Mouse (Mus musculus) left cerebral cortex, postnatal 10 days (tissue): ENCODE results near the gene Gm13283. TPM values are rescaled to one million over a fixed set of nuclear protein-coding genes. Genes with fewer than 3 reads are reported as not detected.
"Not testable (repeated sequence)": the region's sequence is repeated elsewhere in the genome, so short reads cannot be mapped to it uniquely, and the experiment has no call there.

Experiments used
- DNase-seq, 2 experiments: peaks; one replicate each; pipeline ENCODE4 v3.0.0; 2021 to 2022; ENCODE audit warnings: low spot score in 2 of 2, mixed read lengths in 1 of 2; ENCODE audit errors: extremely low spot score in 1 of 2
- intact Hi-C: fragments of 180-260 bp; cut with DNase I; formaldehyde crosslinking; loops from one replicate; pipeline ENCODE4 v1.15.1; 2025
- total RNA-seq, 2 experiments: library from RNA; stranded (reverse); gene quantifications; 2 replicates each; pipeline ENCODE4 v1.2.3; 2021

Gm13283 gene
- total RNA-seq, 2 experiments from 2014 or later = not detected

- DNase-seq = peak in 1 of 2 experiments; percentile 80
- intact Hi-C loops = not testable (repeated sequence)
Observed at GRCm38 (mm10) chr4:88760431-88760830, 512 bp downstream of the Gm13283 start.

- intact Hi-C loops = not testable (repeated sequence)
Observed at GRCm38 (mm10) chr4:88761776-88762175, 1.9 kb downstream of the Gm13283 start.

GRCm38 (mm10) chr4:88762341-88762740, 2.4 kb downstream of the Gm13283 start:
- DNase-seq, intact Hi-C loops: not testable (repeated sequence)

More at GRCm38 (mm10) chr4:88761776-88762175, 1.9 kb downstream of the Gm13283 start:
- peak; percentile 71 to 80 for DNase-seq

GRCm38 (mm10) chr4:88763384-88764018, 3.6 kb downstream of the Gm13283 start:
- intact Hi-C loops = not testable (repeated sequence)
- peak in 1 of 2 experiments; percentile 61 for DNase-seq

GRCm38 (mm10) chr4:88773534-88773933, 13.6 kb downstream of the Gm13283 start, which contains the start of gene Gm13290:
Gene Gm13290, plus strand, starts transcription at chr4:88773834.
- intact Hi-C loops = not testable (repeated sequence)

GRCm38 (mm10) chr4:88776622-88777021, 16.7 kb downstream of the Gm13283 start, which contains the start of gene Gm13289:
Gene Gm13289, plus strand, starts transcription at chr4:88776922.
- intact Hi-C loops = not testable (repeated sequence)

More at GRCm38 (mm10) chr4:88773534-88773933, 13.6 kb downstream of the Gm13283 start, which contains the start of gene Gm13290:
- DNase-seq = not testable (repeated sequence)

GRCm38 (mm10) chr4:88779550-88779949, 19.6 kb downstream of the Gm13283 start, which contains the start of gene Gm13272:
Gene Gm13272, plus strand, starts transcription at chr4:88779850.
- intact Hi-C loops, DNase-seq: not testable (repeated sequence)

More at GRCm38 (mm10) chr4:88776622-88777021, 16.7 kb downstream of the Gm13283 start, which contains the start of gene Gm13289:
- DNase-seq = not testable (repeated sequence)

GRCm38 (mm10) chr4:88780320-88780719, 20.4 kb downstream of the Gm13283 start:
- DNase-seq, intact Hi-C loops: not testable (repeated sequence)

GRCm38 (mm10) chr4:88781831-88782230, 21.9 kb downstream of the Gm13283 start, which contains the start of gene Ifnz:
Gene Ifnz, plus strand, starts transcription at chr4:88782131.
- DNase-seq, intact Hi-C loops: not testable (repeated sequence)

GRCm38 (mm10) chr4:88782335-88782734, 22.4 kb downstream of the Gm13283 start:
- DNase-seq = not testable (repeated sequence)

GRCm38 (mm10) chr4:88785409-88785808, 25.5 kb downstream of the Gm13283 start, which contains the start of gene Gm13276:
Gene Gm13276, plus strand, starts transcription at chr4:88785709.
- DNase-seq, intact Hi-C loops: not testable (repeated sequence)

More at GRCm38 (mm10) chr4:88782335-88782734, 22.4 kb downstream of the Gm13283 start:
- intact Hi-C loops = not testable (repeated sequence)

GRCm38 (mm10) chr4:88788402-88788801, 28.5 kb downstream of the Gm13283 start, which contains the start of gene Gm13277:
Gene Gm13277, plus strand, starts transcription at chr4:88788632.
- peak; percentile 57 to 63 for DNase-seq
- intact Hi-C loops = not testable (repeated sequence)

- intact Hi-C loops, DNase-seq: not testable (repeated sequence)
Observed at GRCm38 (mm10) chr4:88791250-88791649, 31.3 kb downstream of the Gm13283 start, which contains the start of gene Gm13278. Gene Gm13278, plus strand, starts transcription at chr4:88791550.

- peak; percentile 38 to 44 for DNase-seq
- intact Hi-C loops = not testable (repeated sequence)
Observed at GRCm38 (mm10) chr4:88793936-88794675, 34.2 kb downstream of the Gm13283 start, which contains the start of gene Gm13275. Gene Gm13275, plus strand, starts transcription at chr4:88794487.

- intact Hi-C loops, DNase-seq: not testable (repeated sequence)
Observed at GRCm38 (mm10) chr4:88797097-88797496, 37.2 kb downstream of the Gm13283 start, which contains the start of gene Gm13279. Gene Gm13279, plus strand, starts transcription at chr4:88797397.

GRCm38 (mm10) chr4:88799365-88799764, 39.4 kb downstream of the Gm13283 start, which contains the start of gene Gm13285:
Gene Gm13285, plus strand, starts transcription at chr4:88799665.
- DNase-seq, intact Hi-C loops: not testable (repeated sequence)

- DNase-seq, intact Hi-C loops: not testable (repeated sequence)
Observed at GRCm38 (mm10) chr4:88802954-88803353, 43.0 kb downstream of the Gm13283 start, which contains the start of gene Gm13287. Gene Gm13287, plus strand, starts transcription at chr4:88803254.

- intact Hi-C loops, DNase-seq: not testable (repeated sequence)
Observed at GRCm38 (mm10) chr4:88805231-88805630, 45.3 kb downstream of the Gm13283 start, which contains the start of gene Gm13288. Gene Gm13288, plus strand, starts transcription at chr4:88805531.
